Mouse (Mus musculus): Measurements from ENCODE around the gene Mymk. TPM values are rescaled to one million over a fixed set of nuclear protein-coding genes. Genes with fewer than 3 reads are reported as not detected.

Gene Mymk
- polyA plus RNA-seq, 1 experiment = 1,410 TPM

DNA sequence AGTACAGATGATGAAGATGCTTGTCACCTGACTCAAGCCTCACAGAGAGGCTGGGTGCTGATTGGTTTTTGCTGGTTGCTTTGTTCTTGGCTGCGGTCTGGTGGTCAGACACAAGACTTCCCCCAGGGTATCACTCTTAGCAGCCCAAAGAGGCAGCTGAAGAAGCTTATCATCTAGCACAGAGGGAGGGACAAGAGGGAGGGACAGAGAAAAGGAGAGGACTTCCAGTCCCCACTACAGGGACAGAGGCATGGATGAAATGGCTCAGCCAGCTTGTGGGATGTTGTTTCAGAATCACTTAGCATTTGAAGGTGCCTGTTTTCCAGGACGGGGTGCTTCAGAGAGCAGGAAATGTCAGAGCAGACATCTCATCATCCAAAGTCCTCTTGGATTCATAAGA lies 6.3 kb upstream of the Mymk start:
- TF ChIP-seq CEBPB (IDR thresholded peaks at IDR 0.05; ENCODE audit: insufficient read depth, poor library complexity, severe bottlenecking) (no peak), POLR2A (IDR thresholded peaks at IDR 0.05; ENCODE audit: insufficient read length, low read depth) (no peak), TCF3 (IDR thresholded peaks at IDR 0.05; ENCODE audit: insufficient read length, low read depth) (no peak), REST (IDR thresholded peaks at IDR 0.05; ENCODE audit: insufficient read depth, insufficient read length) (no peak), SRF (IDR thresholded peaks at IDR 0.05; ENCODE audit: control insufficient read depth, insufficient read length, low read depth) (no peak), MYOG (IDR thresholded peaks at IDR 0.05; ENCODE audit: control insufficient read depth in 1 of 3, insufficient read depth in 1 of 3, insufficient read length in 2 of 3, low read depth in 2 of 3) (no peak), USF1 (IDR thresholded peaks at IDR 0.05; ENCODE audit: low read depth) (no peak), E2F4 (IDR thresholded peaks at IDR 0.05; ENCODE audit: insufficient read depth) (no peak), POLR2AphosphoS2 (IDR thresholded peaks at IDR 0.05; ENCODE audit: insufficient read length, low read depth) (no peak), MAX (IDR thresholded peaks at IDR 0.05; ENCODE audit: low read depth) (no peak), MYOD1 (IDR thresholded peaks at IDR 0.05; ENCODE audit: control insufficient read depth in 1 of 3, insufficient read length in 2 of 3, low read depth in 2 of 3) (no peak)
- Histone ChIP-seq H3K79me2 (ENCODE audit: control insufficient read depth, insufficient read depth) (no peaks in the 10 kb centered on the region), H3K4me3 (no peak overlapping the region), H3ac (ENCODE audit: control insufficient read depth, insufficient read length) (no peak overlapping the region), H3K36me3 (ENCODE audit: control insufficient read depth, insufficient read depth) (no peaks in the 10 kb centered on the region), H3K4me2 (ENCODE audit: low read depth) (peak overlapping the region; percentile 42), H3K27me3 (ENCODE audit: control insufficient read depth, insufficient read depth, insufficient read length) (peaks cover 17% of the 10 kb centered on the region)

GRCm38 (mm10) chr2:27077655-27078244 lies 5.8 kb upstream of the Mymk start:
- H3K4me2 ChIP-seq (ENCODE audit: low read depth) = no peak overlapping the region
- no peaks in the 10 kb centered on the region for H3K36me3 ChIP-seq (ENCODE audit: control insufficient read depth, insufficient read depth)
- no peak overlapping the region for H3K4me3 ChIP-seq
- no peak overlapping the region for H3ac ChIP-seq (ENCODE audit: control insufficient read depth, insufficient read length)
- peaks cover 11% of the 10 kb centered on the region for H3K27me3 ChIP-seq (ENCODE audit: control insufficient read depth, insufficient read depth, insufficient read length)
- H3K79me2 ChIP-seq (ENCODE audit: control insufficient read depth, insufficient read depth) = no peaks in the 10 kb centered on the region
- no peak for TF ChIP-seq TCF3 (IDR thresholded peaks at IDR 0.05; ENCODE audit: insufficient read length, low read depth)
- TF ChIP-seq MAX (IDR thresholded peaks at IDR 0.05; ENCODE audit: low read depth) = no peak
- no peak for TF ChIP-seq POLR2A (IDR thresholded peaks at IDR 0.05; ENCODE audit: insufficient read length, low read depth)
- TF ChIP-seq CEBPB (IDR thresholded peaks at IDR 0.05; ENCODE audit: insufficient read depth, poor library complexity, severe bottlenecking) = no peak
- no peak for TF ChIP-seq MYOG (IDR thresholded peaks at IDR 0.05; ENCODE audit: control insufficient read depth in 1 of 3, insufficient read depth in 1 of 3, insufficient read length in 2 of 3, low read depth in 2 of 3)
- TF ChIP-seq E2F4 (IDR thresholded peaks at IDR 0.05; ENCODE audit: insufficient read depth) = no peak
- TF ChIP-seq TCF12 (IDR thresholded peaks at IDR 0.05; ENCODE audit: insufficient read depth, poor library complexity, severe bottlenecking) = no peak

DNA sequence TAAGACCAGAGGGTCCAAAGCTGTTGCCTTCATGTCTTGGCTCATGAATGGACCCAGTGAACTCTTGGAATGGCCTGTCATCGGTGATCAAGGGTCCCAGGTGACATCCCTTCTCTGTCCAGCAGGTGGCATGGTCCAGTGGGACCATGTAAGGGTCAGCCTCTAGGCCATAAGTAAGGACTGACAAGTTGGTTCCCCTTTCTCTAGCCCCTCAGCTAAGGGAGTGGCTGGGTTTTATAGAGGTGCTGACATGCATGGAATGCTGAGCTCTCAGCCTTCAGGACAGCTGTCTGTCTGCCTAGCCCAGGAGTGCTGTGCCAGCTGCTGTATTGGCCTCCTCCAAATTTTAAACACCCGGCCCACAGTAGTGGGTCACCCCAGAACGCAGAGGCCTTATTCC lies 3.5 kb upstream of the Mymk start:
- no peak overlapping the region for H3ac ChIP-seq (ENCODE audit: control insufficient read depth, insufficient read length)
- H3K36me3 ChIP-seq (ENCODE audit: control insufficient read depth, insufficient read depth) = no peaks in the 10 kb centered on the region
- peaks cover 6% of the 10 kb centered on the region for H3K79me2 ChIP-seq (ENCODE audit: control insufficient read depth, insufficient read depth)
- TF ChIP-seq MYOD1 (IDR thresholded peaks at IDR 0.05; ENCODE audit: control insufficient read depth in 1 of 3, insufficient read length in 2 of 3, low read depth in 2 of 3) = peak; percentile 65 to 95 (median 83)
- no peak for TF ChIP-seq MAX (IDR thresholded peaks at IDR 0.05; ENCODE audit: low read depth)
- no peak for TF ChIP-seq REST (IDR thresholded peaks at IDR 0.05; ENCODE audit: insufficient read depth, insufficient read length)
- TF ChIP-seq TCF3 (IDR thresholded peaks at IDR 0.05; ENCODE audit: insufficient read length, low read depth) = peak; percentile 91
- peak; percentile 86 to 98 (median 94) for TF ChIP-seq MYOG (IDR thresholded peaks at IDR 0.05; ENCODE audit: control insufficient read depth in 1 of 3, insufficient read depth in 1 of 3, insufficient read length in 2 of 3, low read depth in 2 of 3)
- no peak for TF ChIP-seq CEBPB (IDR thresholded peaks at IDR 0.05; ENCODE audit: insufficient read depth, poor library complexity, severe bottlenecking)
- peak; percentile 36 for TF ChIP-seq SRF (IDR thresholded peaks at IDR 0.05; ENCODE audit: control insufficient read depth, insufficient read length, low read depth)
- TF ChIP-seq TCF12 (IDR thresholded peaks at IDR 0.05; ENCODE audit: insufficient read depth, poor library complexity, severe bottlenecking) = peak; percentile 83
- TF ChIP-seq POLR2A (IDR thresholded peaks at IDR 0.05; ENCODE audit: insufficient read length, low read depth) = peak; percentile 21
- peak; percentile 11 for TF ChIP-seq POLR2AphosphoS2 (IDR thresholded peaks at IDR 0.05; ENCODE audit: insufficient read length, low read depth)
- no peak for TF ChIP-seq E2F4 (IDR thresholded peaks at IDR 0.05; ENCODE audit: insufficient read depth)
- H3K27me3 ChIP-seq (ENCODE audit: control insufficient read depth, insufficient read depth, insufficient read length) = no peaks in the 10 kb centered on the region
- no peak overlapping the region for H3K4me3 ChIP-seq
- H3K4me2 ChIP-seq (ENCODE audit: low read depth) = peak overlapping the region; percentile 39

- Histone ChIP-seq H3K4me3 (no peak overlapping the region), H3K27me3 (ENCODE audit: control insufficient read depth, insufficient read depth, insufficient read length) (no peaks in the 10 kb centered on the region), H3K4me2 (ENCODE audit: low read depth) (no peak overlapping the region), H3K79me2 (ENCODE audit: control insufficient read depth, insufficient read depth) (peaks cover 6% of the 10 kb centered on the region), H3K36me3 (ENCODE audit: control insufficient read depth, insufficient read depth) (no peaks in the 10 kb centered on the region), H3ac (ENCODE audit: control insufficient read depth, insufficient read length) (no peak overlapping the region)
- TF ChIP-seq REST (IDR thresholded peaks at IDR 0.05; ENCODE audit: insufficient read depth, insufficient read length) (no peak), MYOG (IDR thresholded peaks at IDR 0.05; ENCODE audit: control insufficient read depth in 1 of 3, insufficient read depth in 1 of 3, insufficient read length in 2 of 3, low read depth in 2 of 3) (no peak), E2F4 (IDR thresholded peaks at IDR 0.05; ENCODE audit: insufficient read depth) (no peak), USF1 (IDR thresholded peaks at IDR 0.05; ENCODE audit: low read depth) (no peak), MYOD1 (IDR thresholded peaks at IDR 0.05; ENCODE audit: control insufficient read depth in 1 of 3, insufficient read length in 2 of 3, low read depth in 2 of 3) (no peak), SRF (IDR thresholded peaks at IDR 0.05; ENCODE audit: control insufficient read depth, insufficient read length, low read depth) (no peak), TCF12 (IDR thresholded peaks at IDR 0.05; ENCODE audit: insufficient read depth, poor library complexity, severe bottlenecking) (no peak)
Observed at GRCm38 (mm10) chr2:27074804-27075203, 2.8 kb upstream of the Mymk start.

DNA sequence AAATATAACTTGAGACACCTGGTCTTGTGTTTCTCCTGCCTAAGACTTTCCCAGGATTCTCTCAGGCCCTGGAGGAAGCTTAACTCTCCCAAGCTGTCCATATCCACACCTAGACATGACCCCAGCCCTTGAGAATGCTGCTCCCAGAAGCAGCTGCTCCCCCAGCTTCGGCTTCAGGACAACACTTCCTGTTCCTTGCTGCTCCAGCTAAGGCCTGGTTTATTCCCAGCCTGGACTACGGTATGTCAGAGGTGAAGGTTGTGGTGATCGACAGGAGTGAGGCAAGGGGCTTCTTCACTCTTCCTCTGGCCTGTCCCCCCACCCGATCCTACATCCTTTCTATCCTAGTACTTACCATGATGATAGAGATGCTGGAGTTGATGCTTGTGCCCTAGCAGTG lies 1.4 kb upstream of the Mymk start:
- H3K27me3 ChIP-seq (ENCODE audit: control insufficient read depth, insufficient read depth, insufficient read length) = no peaks in the 10 kb centered on the region
- H3K36me3 ChIP-seq (ENCODE audit: control insufficient read depth, insufficient read depth) = no peaks in the 10 kb centered on the region

More for the DNA sequence above, 1.4 kb upstream of the Mymk start:
- Histone ChIP-seq H3K4me3 (no peak overlapping the region), H3ac (ENCODE audit: control insufficient read depth, insufficient read length) (no peak overlapping the region), H3K79me2 (ENCODE audit: control insufficient read depth, insufficient read depth) (peaks cover 6% of the 10 kb centered on the region), H3K4me2 (ENCODE audit: low read depth) (no peak overlapping the region)
- TF ChIP-seq MYOG (IDR thresholded peaks at IDR 0.05; ENCODE audit: control insufficient read depth in 1 of 3, insufficient read depth in 1 of 3, insufficient read length in 2 of 3, low read depth in 2 of 3) = peak in 1 of 3 experiments; percentile 70
- peak in 2 of 3 experiments; percentile 20 to 32 for TF ChIP-seq MYOD1 (IDR thresholded peaks at IDR 0.05; ENCODE audit: control insufficient read depth in 1 of 3, insufficient read length in 2 of 3, low read depth in 2 of 3)
- TF ChIP-seq REST (IDR thresholded peaks at IDR 0.05; ENCODE audit: insufficient read depth, insufficient read length) = no peak
